Mouse (Mus musculus): ENCODE measurements at regions not wholly inside any gene's neighbourhood (a gene's known extent, or its start where the extent isn't known, plus 50 kb on each side); places are given as distances from the start of the nearest gene placed in this dataset.

DNA sequence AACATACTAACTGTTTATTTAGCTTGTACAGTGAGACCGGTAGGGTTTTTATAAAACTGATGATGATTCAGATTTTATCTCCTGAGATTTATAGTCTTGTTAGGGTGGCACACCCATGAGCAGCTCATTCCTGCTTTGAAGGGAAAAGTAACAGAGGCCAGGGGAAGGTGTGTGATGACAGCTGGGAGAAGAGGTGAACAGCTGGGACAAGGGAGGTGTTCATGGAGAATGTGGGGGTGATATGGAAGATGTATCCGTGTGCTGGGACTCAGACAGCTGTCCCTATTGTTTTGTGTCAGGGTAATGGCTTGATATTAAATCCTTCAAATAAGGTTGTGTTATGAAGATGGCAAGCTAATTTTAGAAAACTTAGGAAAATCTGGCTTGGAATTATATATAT, 2238.4 kb upstream of the Gm7489 start:
- H3K27me3 ChIP-seq = no peaks in the 10 kb centered on the region
- H3K9ac ChIP-seq (replicated peaks) = no peak overlapping the region
- H3K27ac ChIP-seq (replicated peaks) = no peak overlapping the region
- H3K4me1 ChIP-seq = no peaks in the 10 kb centered on the region
- no peak overlapping the region for H3K4me3 ChIP-seq
- 74% methylated on average over 2 of the region's 2 CpGs for WGBS
- no peaks in the 10 kb centered on the region for H3K36me3 ChIP-seq
- H3K9me3 ChIP-seq = no peaks in the 10 kb centered on the region
- ATAC-seq (replicated peaks) = no peak
- no peak overlapping the region for H3K4me2 ChIP-seq (replicated peaks)

DNA sequence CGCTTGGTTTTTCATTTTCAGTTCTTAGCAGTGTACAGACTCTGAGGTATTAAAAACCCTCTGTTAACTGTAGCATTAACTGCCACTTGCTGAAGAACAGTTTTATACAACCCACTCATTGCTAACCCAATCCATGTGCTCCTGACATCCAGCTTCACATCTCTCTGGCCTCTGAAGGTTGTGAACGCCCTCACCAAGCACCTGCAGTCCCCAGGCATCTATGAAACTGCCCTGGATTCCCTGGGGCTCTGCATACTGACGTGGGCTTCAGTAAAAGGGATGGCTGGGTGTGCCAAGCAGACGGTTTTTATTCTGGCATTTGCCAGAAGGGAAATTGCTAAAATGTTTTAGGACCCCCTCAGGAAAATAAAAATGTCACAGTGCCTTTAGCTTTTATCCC, 2232.2 kb upstream of the Gm7489 start:
- no peaks in the 10 kb centered on the region for H3K36me3 ChIP-seq
- H3K4me1 ChIP-seq = no peaks in the 10 kb centered on the region
- no peak overlapping the region for H3K9ac ChIP-seq (replicated peaks)
- 0 out of 2 replicates have a peak, but pooled peaks cover 2% of the 10 kb centered on the region for H3K9me3 ChIP-seq
- ATAC-seq (replicated peaks) = no peak
- no peak overlapping the region for H3K4me3 ChIP-seq
- no peaks in the 10 kb centered on the region for H3K27me3 ChIP-seq
- no peak overlapping the region for H3K4me2 ChIP-seq (replicated peaks)
- H3K27ac ChIP-seq (replicated peaks) = no peak overlapping the region
- 58% methylated on average over 4 of the region's 4 CpGs for WGBS

DNA sequence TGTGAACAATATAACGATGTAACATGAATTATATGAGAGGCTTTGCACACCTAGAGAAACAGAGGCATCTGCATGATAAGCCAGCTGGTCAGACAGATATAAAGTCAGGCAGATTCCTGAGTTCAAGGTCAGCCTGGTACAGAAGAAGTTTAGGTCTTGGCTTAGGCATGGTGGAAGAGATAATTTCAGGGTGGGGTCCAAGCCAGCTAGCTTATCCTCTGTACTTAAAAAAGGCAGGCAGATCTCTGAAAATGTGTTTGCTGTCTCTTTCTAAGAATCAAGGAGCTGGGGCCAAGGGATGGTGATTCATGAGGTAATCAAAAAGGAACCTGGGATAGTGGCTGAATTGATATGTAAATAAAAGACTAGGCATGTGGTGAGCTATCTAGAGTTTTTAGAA, 2227.1 kb upstream of the Gm7489 start:
- no peaks in the 10 kb centered on the region for H3K4me1 ChIP-seq
- ATAC-seq (replicated peaks) = no peak
- H3K36me3 ChIP-seq = no peaks in the 10 kb centered on the region
- H3K4me2 ChIP-seq (replicated peaks) = no peak overlapping the region
- no peaks in the 10 kb centered on the region for H3K27me3 ChIP-seq
- no peak overlapping the region for H3K9ac ChIP-seq (replicated peaks)
- WGBS = 92% methylated on average over 1 of the region's 1 CpGs
- no peak overlapping the region for H3K4me3 ChIP-seq
- H3K9me3 ChIP-seq = 0 out of 2 replicates have a peak, but pooled peaks cover 5% of the 10 kb centered on the region
- no peak overlapping the region for H3K27ac ChIP-seq (replicated peaks)

DNA sequence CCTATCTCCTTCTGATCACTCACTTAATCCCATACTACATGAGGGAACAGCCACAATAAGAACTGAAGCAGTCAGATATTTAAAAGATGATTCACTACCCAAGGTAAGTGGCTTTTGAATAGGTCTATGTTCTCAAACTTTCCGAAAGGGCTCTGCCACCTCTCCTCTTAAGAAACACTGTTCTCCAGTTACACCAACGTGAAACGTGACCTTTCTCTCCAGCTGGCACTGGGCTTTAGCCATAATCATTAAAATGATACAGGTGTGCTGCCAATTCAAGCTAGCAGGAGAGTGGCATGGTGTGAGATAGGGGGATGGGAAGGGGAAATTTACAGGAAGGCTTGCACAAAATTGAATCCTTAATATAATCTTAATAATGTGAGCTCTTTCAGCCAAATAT, 2216.4 kb upstream of the Gm7489 start:
- 77% methylated on average over 3 of the region's 3 CpGs for WGBS

DNA sequence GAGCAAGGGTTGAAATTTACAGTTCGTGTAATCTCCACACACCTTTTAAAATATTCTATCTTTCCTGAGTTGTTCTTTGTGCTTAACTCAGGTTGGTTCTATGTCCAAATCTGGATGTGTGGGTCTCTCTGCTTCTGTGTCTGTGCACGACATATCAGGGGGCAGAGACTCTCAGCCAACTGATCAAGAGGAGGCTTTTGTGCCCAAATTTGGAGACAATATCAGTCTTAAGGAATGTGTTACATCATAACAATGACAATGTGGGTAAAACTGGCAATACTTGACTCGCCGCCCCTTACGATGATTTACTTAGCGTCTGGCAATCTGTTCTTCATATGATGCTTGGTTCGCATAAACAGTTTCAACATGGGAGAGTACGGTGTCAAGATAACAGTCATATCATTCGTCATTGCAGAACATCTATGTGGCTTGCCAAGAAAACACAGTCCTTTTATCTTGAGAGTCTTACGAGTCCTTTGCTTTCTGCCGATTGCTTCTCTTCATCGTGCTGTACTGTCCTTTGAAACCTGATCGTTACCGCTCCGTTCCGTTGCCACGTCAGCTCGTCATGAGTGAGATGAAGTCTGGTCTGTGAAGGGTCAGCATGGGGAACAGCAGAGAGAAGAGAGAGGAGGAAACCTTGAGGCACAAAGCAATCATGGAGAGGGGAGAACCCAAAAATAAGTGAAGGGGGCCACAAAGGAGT, 2212.9 kb upstream of the Gm7489 start:
- no peak overlapping the region for H3K4me3 ChIP-seq
- H3K27me3 ChIP-seq = no peaks in the 10 kb centered on the region
- no peaks in the 10 kb centered on the region for H3K36me3 ChIP-seq
- no peak overlapping the region for H3K4me2 ChIP-seq (replicated peaks)
- H3K9me3 ChIP-seq = no peaks in the 10 kb centered on the region
- 79% methylated on average over 18 of the region's 18 CpGs for WGBS
- ATAC-seq (replicated peaks) = no peak
- H3K27ac ChIP-seq (replicated peaks) = no peak overlapping the region
- no peaks in the 10 kb centered on the region for H3K4me1 ChIP-seq
- no peak overlapping the region for H3K9ac ChIP-seq (replicated peaks)

More for the DNA sequence above, 2216.4 kb upstream of the Gm7489 start:
- no peaks in the 10 kb centered on the region for H3K9me3 ChIP-seq
- H3K27me3 ChIP-seq = no peaks in the 10 kb centered on the region
- H3K4me3 ChIP-seq = no peak overlapping the region
- no peak overlapping the region for H3K27ac ChIP-seq (replicated peaks)
- ATAC-seq (replicated peaks) = no peak
- H3K36me3 ChIP-seq = no peaks in the 10 kb centered on the region
- H3K9ac ChIP-seq (replicated peaks) = no peak overlapping the region
- H3K4me1 ChIP-seq = no peaks in the 10 kb centered on the region
- H3K4me2 ChIP-seq (replicated peaks) = no peak overlapping the region

DNA sequence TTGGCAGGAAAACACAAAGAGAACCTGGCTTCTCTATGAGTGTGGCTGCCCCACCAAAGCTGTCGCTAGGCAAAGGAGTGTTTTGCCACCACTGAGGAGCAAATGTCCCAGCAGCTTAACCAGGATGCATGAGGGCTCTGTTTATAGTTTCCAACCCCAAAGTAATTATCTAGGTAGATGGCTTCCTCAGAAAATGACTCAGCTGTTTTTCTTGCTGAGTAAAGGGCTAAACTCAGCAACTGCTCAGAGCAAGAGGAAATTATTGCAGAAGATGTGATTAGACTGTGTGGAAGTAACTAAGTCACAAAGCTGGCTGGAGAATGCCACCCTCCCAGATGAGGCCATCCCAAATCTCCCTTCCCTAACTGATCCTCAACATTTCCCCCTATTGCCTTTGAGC, 2211.2 kb upstream of the Gm7489 start:
- Histone ChIP-seq H3K4me2 (replicated peaks) (no peak overlapping the region), H3K36me3 (no peaks in the 10 kb centered on the region), H3K27ac (replicated peaks) (no peak overlapping the region), H3K4me3 (no peak overlapping the region), H3K9ac (replicated peaks) (no peak overlapping the region), H3K9me3 (no peaks in the 10 kb centered on the region), H3K4me1 (no peaks in the 10 kb centered on the region), H3K27me3 (no peaks in the 10 kb centered on the region)
- 72% methylated on average over 1 of the region's 1 CpGs for WGBS
- no peak for ATAC-seq (replicated peaks)

DNA sequence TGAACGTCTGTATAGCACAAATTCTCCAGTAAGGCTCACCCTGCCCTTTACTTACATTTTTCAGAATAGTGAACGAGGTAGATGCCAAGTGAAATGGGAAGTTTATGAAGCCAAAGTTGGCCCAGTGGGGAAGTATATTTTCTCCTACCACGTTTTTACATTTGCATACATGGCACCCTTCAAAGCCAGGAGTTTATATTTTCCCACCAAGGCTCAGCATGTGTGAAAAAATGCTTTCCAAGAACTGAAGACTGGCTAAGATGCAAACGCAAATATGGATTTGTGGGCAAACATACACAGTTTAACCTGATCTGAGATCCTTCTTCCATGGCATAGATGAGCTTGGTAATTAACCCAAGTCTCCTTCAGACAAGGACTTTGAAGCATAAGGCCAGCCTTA, 2209.4 kb upstream of the Gm7489 start:
- H3K4me3 ChIP-seq = no peak overlapping the region
- no peaks in the 10 kb centered on the region for H3K27me3 ChIP-seq
- H3K9ac ChIP-seq (replicated peaks) = no peak overlapping the region
- no peaks in the 10 kb centered on the region for H3K9me3 ChIP-seq
- WGBS = 54% methylated on average over 4 of the region's 4 CpGs
- no peak overlapping the region for H3K27ac ChIP-seq (replicated peaks)
- ATAC-seq (replicated peaks) = no peak
- H3K4me1 ChIP-seq = no peaks in the 10 kb centered on the region
- H3K36me3 ChIP-seq = no peaks in the 10 kb centered on the region
- no peak overlapping the region for H3K4me2 ChIP-seq (replicated peaks)

DNA sequence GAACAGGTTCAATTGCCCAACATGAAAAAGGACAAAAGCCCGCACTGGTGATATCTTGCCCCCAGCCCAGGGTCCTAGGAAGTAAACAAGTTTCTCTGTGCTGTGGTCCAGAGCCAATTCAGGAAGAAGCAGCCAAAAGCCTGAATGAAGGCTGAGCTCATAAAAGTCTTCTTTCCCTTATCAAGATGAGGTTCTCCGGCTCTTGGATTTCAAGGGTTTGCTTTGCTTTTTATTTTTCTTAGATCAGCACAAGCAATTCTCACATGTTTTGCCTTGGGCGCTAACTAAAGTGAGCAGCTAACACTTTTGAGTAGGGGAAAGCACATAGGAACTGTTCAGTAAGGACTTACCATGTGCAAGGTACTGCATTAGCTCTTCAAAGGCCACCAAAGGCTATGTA, 2208.0 kb upstream of the Gm7489 start:
- no peak overlapping the region for H3K27ac ChIP-seq (replicated peaks)
- no peak overlapping the region for H3K4me2 ChIP-seq (replicated peaks)
- ATAC-seq (replicated peaks) = no peak
- no peaks in the 10 kb centered on the region for H3K9me3 ChIP-seq
- no peaks in the 10 kb centered on the region for H3K36me3 ChIP-seq
- H3K4me3 ChIP-seq = no peak overlapping the region
- H3K4me1 ChIP-seq = no peaks in the 10 kb centered on the region
- no peak overlapping the region for H3K9ac ChIP-seq (replicated peaks)
- 91% methylated on average over 3 of the region's 3 CpGs for WGBS
- no peaks in the 10 kb centered on the region for H3K27me3 ChIP-seq

DNA sequence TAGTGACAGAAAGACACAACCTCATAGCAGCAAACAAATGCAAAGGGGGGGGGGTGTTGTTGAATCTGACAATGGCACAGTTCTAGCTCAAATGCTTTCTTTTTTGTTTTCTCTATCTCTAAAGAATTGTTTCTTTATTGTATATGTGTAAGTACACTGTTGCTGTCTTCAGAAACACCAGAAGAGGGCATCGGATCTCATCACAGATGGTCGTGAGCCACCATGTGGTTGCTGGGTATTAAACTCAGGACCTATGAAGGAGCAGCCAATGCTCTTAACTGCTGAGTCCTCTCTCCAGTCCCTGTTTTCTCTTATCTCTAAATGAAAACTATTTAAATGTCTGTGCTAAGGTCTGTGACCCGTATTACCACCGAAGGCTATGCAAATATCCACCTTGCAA, 2207.4 kb upstream of the Gm7489 start:
- H3K4me1 ChIP-seq = no peaks in the 10 kb centered on the region
- H3K27ac ChIP-seq (replicated peaks) = no peak overlapping the region
- H3K36me3 ChIP-seq = no peaks in the 10 kb centered on the region
- 82% methylated on average over 4 of the region's 4 CpGs for WGBS
- H3K4me2 ChIP-seq (replicated peaks) = no peak overlapping the region
- no peaks in the 10 kb centered on the region for H3K9me3 ChIP-seq
- no peak overlapping the region for H3K9ac ChIP-seq (replicated peaks)
- H3K27me3 ChIP-seq = no peaks in the 10 kb centered on the region
- ATAC-seq (replicated peaks) = no peak
- no peak overlapping the region for H3K4me3 ChIP-seq

DNA sequence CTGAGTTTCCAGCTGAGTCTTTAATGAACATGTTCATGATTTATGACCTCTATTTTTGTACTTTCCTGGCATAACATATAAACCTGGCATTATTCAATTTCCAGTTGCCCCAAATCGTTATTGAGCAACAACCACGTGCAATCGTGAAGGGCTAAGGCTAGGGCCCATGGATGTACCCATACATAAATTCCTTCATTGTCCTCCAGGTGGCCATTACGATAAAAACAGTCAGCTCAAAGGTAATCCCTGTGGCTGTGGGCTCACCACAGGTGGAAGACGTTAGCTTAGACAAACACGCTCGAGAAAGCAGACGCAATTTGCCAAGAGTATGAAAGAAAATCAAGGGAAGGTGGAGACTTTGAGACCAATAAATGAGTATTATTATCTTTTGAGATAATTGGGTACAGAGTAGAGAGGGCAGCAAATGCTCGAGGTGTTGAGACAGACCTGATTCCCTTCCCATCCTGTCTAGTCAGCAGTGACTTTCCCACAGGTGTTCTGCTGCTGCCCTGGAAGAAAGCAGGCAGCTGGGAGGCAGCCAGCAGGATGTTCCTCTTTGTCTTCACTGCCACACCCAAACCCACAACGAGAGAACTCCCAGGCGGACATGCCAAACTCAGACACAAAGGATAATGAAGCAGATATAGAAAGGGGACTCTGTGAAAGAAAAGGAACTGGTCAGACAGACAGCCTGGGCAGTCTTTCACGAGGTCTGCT, 2205.4 kb upstream of the Gm7489 start:
- Histone ChIP-seq H3K27me3 (no peaks in the 10 kb centered on the region), H3K36me3 (no peaks in the 10 kb centered on the region), H3K9me3 (no peaks in the 10 kb centered on the region), H3K4me1 (no peaks in the 10 kb centered on the region), H3K4me2 (replicated peaks) (no peak overlapping the region), H3K9ac (replicated peaks) (no peak overlapping the region), H3K27ac (replicated peaks) (no peak overlapping the region), H3K4me3 (no peak overlapping the region)
- ATAC-seq (replicated peaks) = no peak
- 57% methylated on average over 12 of the region's 12 CpGs for WGBS

DNA sequence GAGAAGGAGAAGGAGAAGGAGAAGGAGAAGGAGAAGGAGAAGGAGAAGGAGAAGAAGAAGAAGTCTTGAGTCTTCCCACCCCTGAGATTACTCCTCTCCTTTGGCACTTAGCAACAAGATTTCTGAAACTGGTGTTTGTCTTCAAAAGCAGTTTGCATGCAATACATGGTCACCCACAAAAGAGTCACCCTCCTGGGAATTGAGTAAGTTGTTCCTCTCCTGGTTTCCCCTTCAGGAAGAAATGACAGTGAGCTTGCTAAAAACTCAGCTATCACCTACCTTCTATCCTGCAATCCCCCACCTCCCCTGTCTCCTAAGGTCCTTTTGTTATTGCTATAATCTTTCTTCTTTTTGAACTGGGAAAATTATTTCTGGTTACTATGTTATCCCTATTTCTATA, 2204.2 kb upstream of the Gm7489 start:
- H3K9ac ChIP-seq (replicated peaks) = no peak overlapping the region
- no peaks in the 10 kb centered on the region for H3K9me3 ChIP-seq
- H3K27ac ChIP-seq (replicated peaks) = no peak overlapping the region
- no peaks in the 10 kb centered on the region for H3K27me3 ChIP-seq
- H3K4me1 ChIP-seq = no peaks in the 10 kb centered on the region
- H3K36me3 ChIP-seq = no peaks in the 10 kb centered on the region
- no peak for ATAC-seq (replicated peaks)
- no peak overlapping the region for H3K4me2 ChIP-seq (replicated peaks)
- H3K4me3 ChIP-seq = no peak overlapping the region

DNA sequence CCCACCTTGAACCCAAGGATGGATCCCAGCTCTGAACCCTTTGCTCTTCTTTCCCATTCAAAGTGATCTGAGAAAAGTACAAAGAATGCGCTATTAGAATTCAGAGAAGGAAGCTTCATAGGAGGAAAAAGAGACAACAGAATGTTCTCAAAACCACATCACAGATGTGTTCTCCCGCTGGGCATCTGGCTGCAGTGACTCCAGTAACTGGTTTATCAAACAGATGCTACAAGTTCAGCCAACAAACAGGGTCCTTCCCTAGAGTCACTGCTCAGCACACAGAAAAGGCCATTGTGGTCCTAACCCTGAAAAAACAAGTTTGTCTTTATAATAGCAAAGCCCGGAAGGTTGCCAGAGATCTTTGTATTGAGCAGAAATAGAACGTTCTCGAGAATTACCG, 2203.5 kb upstream of the Gm7489 start:
- 92% methylated on average over 6 of the region's 6 CpGs for whole genome bisulfite sequencing
- no peak overlapping the region for H3K4me2 ChIP-seq (replicated peaks)
- H3K36me3 ChIP-seq = no peaks in the 10 kb centered on the region
- no peak overlapping the region for H3K4me3 ChIP-seq
- no peaks in the 10 kb centered on the region for H3K9me3 ChIP-seq
- H3K4me1 ChIP-seq = no peaks in the 10 kb centered on the region
- no peak for ATAC-seq (replicated peaks)
- H3K27ac ChIP-seq (replicated peaks) = no peak overlapping the region
- no peak overlapping the region for H3K9ac ChIP-seq (replicated peaks)
- no peaks in the 10 kb centered on the region for H3K27me3 ChIP-seq

DNA sequence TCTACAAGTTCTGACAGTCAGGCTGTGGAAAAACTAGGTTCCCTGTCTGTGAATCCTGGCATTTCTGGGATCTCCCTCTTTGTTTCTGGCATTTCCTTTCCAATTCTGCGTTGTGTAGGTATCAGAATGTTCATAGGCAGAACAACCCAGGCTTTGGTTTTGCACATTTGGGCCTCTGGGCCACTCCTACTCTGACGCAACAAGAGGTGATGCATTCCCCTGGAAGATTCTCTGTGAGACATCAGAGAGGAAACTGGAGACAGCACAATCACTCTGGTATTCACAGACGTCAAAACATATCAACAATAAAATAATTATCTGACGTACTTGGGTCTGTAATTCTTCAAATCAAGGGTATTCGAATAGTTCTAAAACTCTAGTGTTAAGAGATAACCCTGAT, 2202.4 kb upstream of the Gm7489 start:
- H3K4me2 ChIP-seq (replicated peaks) = no peak overlapping the region
- H3K4me1 ChIP-seq = no peaks in the 10 kb centered on the region
- ATAC-seq (replicated peaks) = no peak
- H3K27ac ChIP-seq (replicated peaks) = no peak overlapping the region
- H3K27me3 ChIP-seq = no peaks in the 10 kb centered on the region
- WGBS = 88% methylated on average over 5 of the region's 5 CpGs
- H3K36me3 ChIP-seq = no peaks in the 10 kb centered on the region
- no peak overlapping the region for H3K4me3 ChIP-seq
- H3K9me3 ChIP-seq = no peaks in the 10 kb centered on the region
- H3K9ac ChIP-seq (replicated peaks) = no peak overlapping the region
